Comparison of ENCODE assay signal across 8 mouse cellular contexts in the genomic region with DNA sequence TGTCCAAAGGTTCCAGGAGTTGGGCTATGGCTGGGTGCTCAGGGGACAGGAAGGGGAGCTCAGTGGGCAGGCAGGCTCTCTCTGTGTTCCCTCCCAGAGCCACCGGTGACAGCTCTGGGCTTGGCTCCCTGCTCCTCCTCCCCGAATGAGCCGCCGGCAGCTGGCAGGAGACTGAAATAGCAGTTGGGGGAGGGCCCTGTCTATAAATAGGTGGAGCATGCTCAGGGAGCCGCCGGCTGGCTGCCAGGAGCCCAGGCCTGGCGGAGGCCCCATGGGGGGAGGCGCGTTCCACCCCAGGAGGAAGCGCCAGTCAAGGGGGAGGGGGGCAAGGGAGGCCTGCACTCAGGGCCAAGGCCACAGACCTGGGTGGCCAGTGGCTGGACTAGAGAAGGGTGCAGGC. TPM values are rescaled to one million over a fixed set of nuclear protein-coding genes. Genes with fewer than 3 reads are reported as not detected.
DNase-seq lines count a peak whose midpoint lies in the region; ATAC-seq and TF ChIP-seq lines count a peak whose summit lies in the region.

No protein-coding gene starts in this region.

- peak; percentile 90 for TF ChIP-seq POLR2A in bone marrow, adult 2 months (IDR thresholded peaks at IDR 0.05; ENCODE audit: borderline replicate concordance, control insufficient read depth, low read depth, low read length)
- peak; percentile 40; the same call in 1 of the 2 replicates for TF ChIP-seq POLR2A in limb, embryonic 14.5 days (IDR thresholded peaks at IDR 0.05; ENCODE audit: borderline replicate concordance, extremely low read depth, insufficient read depth, insufficient read length)
- no peak; the same call in 1 of the 2 replicates for TF ChIP-seq POLR2A in spleen, adult 2 months (IDR thresholded peaks at IDR 0.05; ENCODE audit: low read depth, low read length)

- peak; percentile 86 for ATAC-seq in embryonic facial prominence, embryonic 15.5 days (ENCODE audit: insufficient number of reproducible peaks, low FRiP score, low TSS enrichment, low read depth)
- ATAC-seq in kidney, embryonic 14.5 days (ENCODE audit: low FRiP score, low TSS enrichment): peak; percentile 82
- peak; percentile 66 for ATAC-seq in limb, embryonic 14.5 days (ENCODE audit: low FRiP score, low read depth)
- ATAC-seq in midbrain, embryonic 16.5 days: peak; percentile 61

- peak overlapping the region; percentile 63 for H3K27ac ChIP-seq in bone marrow, adult 2 months (ENCODE audit: control insufficient read depth, insufficient read depth, low read depth, low read length, poor library complexity)
- H3K27ac ChIP-seq in embryonic facial prominence, embryonic 15.5 days (replicated peaks): peak overlapping the region; percentile 88
- peak overlapping the region; percentile 68 for H3K27ac ChIP-seq in kidney, embryonic 14.5 days (ENCODE audit: low read depth, low read length)
- peak overlapping the region; percentile 68 for H3K27ac ChIP-seq in limb, embryonic 14.5 days (replicated peaks; ENCODE audit: low read depth, low read length)
- H3K27ac ChIP-seq in midbrain, embryonic 16.5 days (ENCODE audit: low read length): peak overlapping the region; percentile 76
- H3K27ac ChIP-seq in spleen, adult 2 months (ENCODE audit: insufficient read depth, low read length): peak overlapping the region; percentile 61

- H3K4me1 ChIP-seq in bone marrow, adult 2 months (ENCODE audit: control insufficient read depth, insufficient read depth, low read length): peaks cover 10% of the 10 kb centered on the region
- H3K4me1 ChIP-seq in embryonic facial prominence, embryonic 15.5 days: peaks cover 100% of the 10 kb centered on the region
- peaks cover 73% of the 10 kb centered on the region for H3K4me1 ChIP-seq in kidney, embryonic 14.5 days (ENCODE audit: control insufficient read depth, insufficient read depth, low read length)
- peaks cover 62% of the 10 kb centered on the region for H3K4me1 ChIP-seq in limb, embryonic 14.5 days (ENCODE audit: control insufficient read depth, insufficient read depth, low read length)
- H3K4me1 ChIP-seq in midbrain, embryonic 16.5 days (ENCODE audit: control insufficient read depth, insufficient read depth, low read length): peaks cover 49% of the 10 kb centered on the region
- peaks cover 42% of the 10 kb centered on the region for H3K4me1 ChIP-seq in spleen, adult 2 months (ENCODE audit: control insufficient read depth, insufficient read depth, insufficient read length)

- peak; percentile 96 for DNase-seq in 416B (ENCODE audit: low read depth)
- peak; percentile 97 to 98 for DNase-seq in heart, adult 9 months (ENCODE audit: low spot score in 2 of 2)
- DNase-seq in limb, embryonic 14.5 days (ENCODE audit: low spot score): peak; percentile 93
- DNase-seq in spleen, adult 2 months (ENCODE audit: low read depth in 1 of 2, low spot score in 2 of 2): peak; percentile 45 to 71

- H3K9ac ChIP-seq in embryonic facial prominence, embryonic 15.5 days: peak overlapping the region; percentile 47
- peak overlapping the region; percentile 49; the same call in 1 of the 2 replicates for H3K9ac ChIP-seq in kidney, embryonic 14.5 days (ENCODE audit: low read depth, low read length)
- H3K9ac ChIP-seq in limb, embryonic 14.5 days (ENCODE audit: low read depth, low read length, severe bottlenecking): peak overlapping the region; percentile 51
- H3K9ac ChIP-seq in midbrain, embryonic 16.5 days (ENCODE audit: low read depth, low read length): peak overlapping the region; percentile 54

- H3K4me3 ChIP-seq in bone marrow, adult 2 months (replicated peaks; ENCODE audit: control insufficient read depth, low read depth, low read length): peak overlapping the region; percentile 59
- peak overlapping the region; percentile 49 for H3K4me3 ChIP-seq in embryonic facial prominence, embryonic 15.5 days (replicated peaks)
- H3K4me3 ChIP-seq in kidney, embryonic 14.5 days (ENCODE audit: low read length): peak overlapping the region; percentile 32
- H3K4me3 ChIP-seq in limb, embryonic 14.5 days (replicated peaks; ENCODE audit: low read length): peak overlapping the region; percentile 41
- H3K4me3 ChIP-seq in midbrain, embryonic 16.5 days (ENCODE audit: low read depth, low read length): peak overlapping the region; percentile 25
- H3K4me3 ChIP-seq in spleen, adult 2 months (ENCODE audit: extremely low read depth, insufficient read depth, insufficient read length): peak overlapping the region; percentile 61; the same call in 1 of the 2 replicates

- H3K27me3 ChIP-seq in embryonic facial prominence, embryonic 15.5 days: no peaks in the 10 kb centered on the region
- no peaks in the 10 kb centered on the region for H3K27me3 ChIP-seq in kidney, embryonic 14.5 days (ENCODE audit: control insufficient read depth, insufficient read depth, low read length)
- no peaks in the 10 kb centered on the region for H3K27me3 ChIP-seq in limb, embryonic 14.5 days (ENCODE audit: control insufficient read depth, insufficient read depth, low read length)
- no peaks in the 10 kb centered on the region for H3K27me3 ChIP-seq in midbrain, embryonic 16.5 days (ENCODE audit: control insufficient read depth, insufficient read depth, low read depth, low read length)
- H3K27me3 ChIP-seq in spleen, adult 2 months (ENCODE audit: control insufficient read depth, insufficient read depth, low read length): no peaks in the 10 kb centered on the region

- H3K4me2 ChIP-seq in embryonic facial prominence, embryonic 15.5 days (replicated peaks): peak overlapping the region; percentile 86
- peak overlapping the region; percentile 56 for H3K4me2 ChIP-seq in kidney, embryonic 14.5 days (replicated peaks; ENCODE audit: low read depth, low read length)
- peak overlapping the region; percentile 78 for H3K4me2 ChIP-seq in limb, embryonic 14.5 days (replicated peaks; ENCODE audit: low read depth, low read length, severe bottlenecking)
- peak overlapping the region; percentile 51 for H3K4me2 ChIP-seq in midbrain, embryonic 16.5 days (ENCODE audit: low read length)

- 0% methylated on average over 10 of the region's 10 CpGs for WGBS in bone marrow, adult 2 months
- 0% methylated on average over 10 of the region's 10 CpGs for WGBS in embryonic facial prominence, embryonic 15.5 days
- WGBS in kidney, embryonic 14.5 days: 1% methylated on average over 10 of the region's 10 CpGs
- 0% methylated on average over 10 of the region's 10 CpGs for WGBS in limb, embryonic 14.5 days
- WGBS in midbrain, embryonic 16.5 days: 3% methylated on average over 7 of the region's 10 CpGs
- 0% methylated on average over 10 of the region's 10 CpGs for WGBS in spleen, adult 2 months

- H3K9me3 ChIP-seq in embryonic facial prominence, embryonic 15.5 days (replicated peaks): no peaks in the 10 kb centered on the region
- H3K9me3 ChIP-seq in kidney, embryonic 14.5 days (ENCODE audit: control insufficient read depth, low read length): no peaks in the 10 kb centered on the region
- no peaks in the 10 kb centered on the region for H3K9me3 ChIP-seq in limb, embryonic 14.5 days (ENCODE audit: control insufficient read depth, low read length)
- no peaks in the 10 kb centered on the region for H3K9me3 ChIP-seq in midbrain, embryonic 16.5 days (replicated peaks; ENCODE audit: control insufficient read depth, low read length, poor library complexity, severe bottlenecking)

- no peak for TF ChIP-seq CTCF in bone marrow, adult 2 months (IDR thresholded peaks at IDR 0.05; ENCODE audit: control insufficient read depth, insufficient read depth, low read length)
- TF ChIP-seq CTCF in spleen, adult 2 months (IDR thresholded peaks at IDR 0.05; ENCODE audit: extremely low read depth, insufficient read depth, insufficient read length, insufficient replicate concordance): no peak

- peaks cover 9% of the 10 kb centered on the region; the same call in 1 of the 2 replicates for H3K36me3 ChIP-seq in embryonic facial prominence, embryonic 15.5 days
- no peaks in the 10 kb centered on the region; the same call in 1 of the 2 replicates for H3K36me3 ChIP-seq in kidney, embryonic 14.5 days (ENCODE audit: control insufficient read depth, insufficient read depth, low read length)
- peaks cover 23% of the 10 kb centered on the region for H3K36me3 ChIP-seq in limb, embryonic 14.5 days (ENCODE audit: control insufficient read depth, insufficient read depth, low read length)
- peaks cover 9% of the 10 kb centered on the region for H3K36me3 ChIP-seq in midbrain, embryonic 16.5 days (ENCODE audit: control insufficient read depth, insufficient read depth, low read length)
- H3K36me3 ChIP-seq in spleen, adult 2 months (ENCODE audit: control insufficient read depth, insufficient read depth, low read length): no peaks in the 10 kb centered on the region

RNA-seq across cellular contexts. Expression of gene Hdac5, which starts 11.2 kb away (rescaled TPM):
- polyA plus RNA-seq in bone marrow, adult 2 months (2011; ENCODE audit: insufficient read depth, insufficient read length, low replicate concordance, missing spikeins): 45.9 and 89.1 TPM in 2 replicates
- 105 and 106 TPM in 2 replicates for polyA plus RNA-seq in embryonic facial prominence, embryonic 15.5 days (2015; fragmentation: Nextera tagmentation; extraction: Ambion mirVana)
- polyA plus RNA-seq in kidney, embryonic 14.5 days (2014; fragmentation: Nextera tagmentation; extraction: Ambion mirVana): 21.6 and 29.1 TPM in 2 replicates
- polyA plus RNA-seq in limb, embryonic 14.5 days (2012; rRNA removed): 86.2 and 149 TPM in 2 replicates
- 46.7 and 57.4 TPM in 2 replicates for polyA plus RNA-seq in limb, embryonic 14.5 days (2014; fragmentation: Nextera tagmentation; extraction: Ambion mirVana)
- polyA plus RNA-seq in midbrain, embryonic 16.5 days (2015; fragmentation: Nextera tagmentation; extraction: Ambion mirVana): 74.4 and 76.3 TPM in 2 replicates
- polyA plus RNA-seq in spleen, adult 2 months (2012; rRNA removed): 71.9 and 97.7 TPM in 2 replicates

RNA-seq across cellular contexts. Expression of gene G6pc3, which starts 29.4 kb away (rescaled TPM):
- 13.9 and 26.5 TPM in 2 replicates for polyA plus RNA-seq in bone marrow, adult 2 months (2011; ENCODE audit: insufficient read depth, insufficient read length, low replicate concordance, missing spikeins)
- polyA plus RNA-seq in embryonic facial prominence, embryonic 15.5 days (2015; fragmentation: Nextera tagmentation; extraction: Ambion mirVana): 29.8 and 31.7 TPM in 2 replicates
- polyA plus RNA-seq in kidney, embryonic 14.5 days (2014; fragmentation: Nextera tagmentation; extraction: Ambion mirVana): 42.5 and 50.6 TPM in 2 replicates
- 42.7 and 60.4 TPM in 2 replicates for polyA plus RNA-seq in limb, embryonic 14.5 days (2012; rRNA removed)
- 27.6 and 33.7 TPM in 2 replicates for polyA plus RNA-seq in limb, embryonic 14.5 days (2014; fragmentation: Nextera tagmentation; extraction: Ambion mirVana)
- polyA plus RNA-seq in midbrain, embryonic 16.5 days (2015; fragmentation: Nextera tagmentation; extraction: Ambion mirVana): 39.0 and 42.9 TPM in 2 replicates
- 63.9 and 72.3 TPM in 2 replicates for polyA plus RNA-seq in spleen, adult 2 months (2012; rRNA removed)

RNA-seq across cellular contexts. Expression of gene BC030867, which starts 29.9 kb away (rescaled TPM):
- polyA plus RNA-seq in bone marrow, adult 2 months (2011; ENCODE audit: insufficient read depth, insufficient read length, low replicate concordance, missing spikeins): 18.5 and 39.2 TPM in 2 replicates
- polyA plus RNA-seq in embryonic facial prominence, embryonic 15.5 days (2015; fragmentation: Nextera tagmentation; extraction: Ambion mirVana): 13.6 and 16.0 TPM in 2 replicates
- 18.2 and 22.9 TPM in 2 replicates for polyA plus RNA-seq in kidney, embryonic 14.5 days (2014; fragmentation: Nextera tagmentation; extraction: Ambion mirVana)
- 14.2 and 15.4 TPM in 2 replicates for polyA plus RNA-seq in limb, embryonic 14.5 days (2012; rRNA removed)
- 11.8 and 11.9 TPM in 2 replicates for polyA plus RNA-seq in limb, embryonic 14.5 days (2014; fragmentation: Nextera tagmentation; extraction: Ambion mirVana)
- polyA plus RNA-seq in midbrain, embryonic 16.5 days (2015; fragmentation: Nextera tagmentation; extraction: Ambion mirVana): 1.6 and 1.8 TPM in 2 replicates
- 1.9 and 4.5 TPM in 2 replicates for polyA plus RNA-seq in spleen, adult 2 months (2012; rRNA removed)

RNA-seq across cellular contexts. Expression of gene Lsm12, which starts 33.7 kb away (rescaled TPM):
- polyA plus RNA-seq in bone marrow, adult 2 months (2011; ENCODE audit: insufficient read depth, insufficient read length, low replicate concordance, missing spikeins): 40.1 and 43.4 TPM in 2 replicates
- polyA plus RNA-seq in embryonic facial prominence, embryonic 15.5 days (2015; fragmentation: Nextera tagmentation; extraction: Ambion mirVana): 113 and 128 TPM in 2 replicates
- polyA plus RNA-seq in kidney, embryonic 14.5 days (2014; fragmentation: Nextera tagmentation; extraction: Ambion mirVana): 93.9 and 106 TPM in 2 replicates
- polyA plus RNA-seq in limb, embryonic 14.5 days (2012; rRNA removed): 38.5 and 40.0 TPM in 2 replicates
- 83.8 and 86.0 TPM in 2 replicates for polyA plus RNA-seq in limb, embryonic 14.5 days (2014; fragmentation: Nextera tagmentation; extraction: Ambion mirVana)
- 87.8 and 95.3 TPM in 2 replicates for polyA plus RNA-seq in midbrain, embryonic 16.5 days (2015; fragmentation: Nextera tagmentation; extraction: Ambion mirVana)
- polyA plus RNA-seq in spleen, adult 2 months (2012; rRNA removed): 18.0 and 22.7 TPM in 2 replicates

RNA-seq across cellular contexts. Expression of gene Asb16, which starts 49.8 kb away (rescaled TPM):
- polyA plus RNA-seq in bone marrow, adult 2 months (2011; ENCODE audit: insufficient read depth, insufficient read length, low replicate concordance, missing spikeins): 0.52 TPM in 1 of 2 replicates, not detected in the other
- polyA plus RNA-seq in embryonic facial prominence, embryonic 15.5 days (2015; fragmentation: Nextera tagmentation; extraction: Ambion mirVana): 0.12 and 0.26 TPM in 2 replicates
- 0.09 TPM in 1 of 2 replicates, not detected in the other for polyA plus RNA-seq in kidney, embryonic 14.5 days (2014; fragmentation: Nextera tagmentation; extraction: Ambion mirVana)
- 2.2 and 2.8 TPM in 2 replicates for polyA plus RNA-seq in limb, embryonic 14.5 days (2012; rRNA removed)
- 0.25 and 0.48 TPM in 2 replicates for polyA plus RNA-seq in limb, embryonic 14.5 days (2014; fragmentation: Nextera tagmentation; extraction: Ambion mirVana)
- 0.07 and 0.10 TPM in 2 replicates for polyA plus RNA-seq in midbrain, embryonic 16.5 days (2015; fragmentation: Nextera tagmentation; extraction: Ambion mirVana)
- 0.13 and 0.19 TPM in 2 replicates for polyA plus RNA-seq in spleen, adult 2 months (2012; rRNA removed)

Comparison
In these comparisons a context has a peak if more than half of its experiments do, and no peak if none do; other contexts are left out.
1. Peak in every context shown above with its lines: DNase-seq, ATAC-seq, H3K4me3 ChIP-seq and H3K27ac ChIP-seq.